Mouse (Mus musculus) cerebellum, adult 11-12 months (tissue): ENCODE results near the gene Srprb.
"Not testable (repeated sequence)": the region's sequence is repeated elsewhere in the genome, so short reads cannot be mapped to it uniquely, and the experiment has no call there.

Experiments used
- DNase-seq: peaks from one replicate; pipeline ENCODE4 v3.0.0; 2022

The Srprb gene

GRCm38 (mm10) chr9:103208802-103209423 lies 7.0 kb upstream of the Srprb start:
- no peak for DNase-seq

GRCm38 (mm10) chr9:103207846-103208245 lies 5.9 kb upstream of the Srprb start:
- peak; percentile 62 for DNase-seq

- no peak for DNase-seq
Measured at GRCm38 (mm10) chr9:103205786-103206185, 3.8 kb upstream of the Srprb start.

- no peak for DNase-seq
Measured at GRCm38 (mm10) chr9:103188416-103188815, 13.5 kb downstream of the Srprb start.

DNA sequence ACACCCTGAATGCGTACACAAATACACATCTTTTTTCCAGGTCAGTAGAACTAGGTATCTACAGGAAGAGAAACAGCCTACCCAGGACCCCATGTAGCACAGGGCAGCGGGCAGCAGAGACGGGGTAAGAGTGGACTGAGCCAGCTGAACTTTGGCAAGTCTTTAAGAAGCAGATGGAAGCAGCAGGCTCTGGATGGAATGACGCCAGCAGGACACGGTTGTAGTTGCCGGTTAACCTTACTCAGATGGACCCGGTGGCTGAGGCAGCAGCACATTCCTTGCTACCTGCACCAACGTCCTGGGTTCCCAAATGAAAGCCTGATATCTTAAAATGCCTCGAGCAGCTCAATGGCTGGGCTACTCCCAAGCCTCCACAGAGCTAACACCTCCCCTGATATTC lies 15.2 kb downstream of the Srprb start:
- DNase-seq: peak; percentile 83

DNA sequence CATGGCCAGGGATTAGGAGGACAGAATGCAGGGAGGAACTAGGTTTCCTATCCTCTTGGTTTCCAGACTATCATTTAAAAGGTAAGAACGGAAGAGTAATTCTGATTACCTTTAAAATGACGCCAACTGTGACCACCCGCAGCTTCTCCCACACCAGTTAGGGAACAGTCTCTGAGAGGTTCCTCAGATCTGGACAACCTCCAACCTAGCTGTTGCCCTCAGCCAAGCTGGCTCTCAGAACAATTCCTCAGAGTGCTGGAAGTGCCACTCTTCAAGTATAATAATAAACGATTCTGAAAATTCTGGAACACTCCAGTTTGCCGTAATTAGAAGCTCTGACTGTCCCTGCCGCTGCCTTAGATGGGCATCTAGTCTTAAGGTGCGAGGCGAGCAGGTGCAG lies 16.0 kb downstream of the Srprb start:
- peak; percentile 53 for DNase-seq

GRCm38 (mm10) chr9:103184855-103185254 lies 17.1 kb downstream of the Srprb start:
- DNase-seq: no peak

DNA sequence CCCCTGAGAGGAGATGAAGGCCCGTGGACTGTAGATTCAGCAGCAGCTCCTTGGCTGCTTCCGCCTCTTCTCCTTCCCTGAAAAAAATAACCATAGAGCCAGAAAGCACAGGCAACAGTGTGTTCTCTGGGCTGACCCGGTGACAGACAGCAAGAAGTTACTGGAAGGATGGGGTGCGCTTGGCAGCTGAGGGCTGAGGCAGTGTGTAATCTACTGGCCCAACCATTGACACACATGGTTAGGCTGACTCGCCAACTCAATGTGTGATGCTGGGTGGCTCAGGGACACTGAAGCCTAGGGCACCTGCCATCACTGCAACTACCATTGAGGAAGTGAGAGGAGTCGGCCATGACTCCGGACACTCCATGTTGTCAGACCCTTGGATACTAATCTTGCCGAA lies 20.1 kb downstream of the Srprb start:
- DNase-seq: no peak

GRCm38 (mm10) chr9:103180807-103181565 lies 21.0 kb downstream of the Srprb start:
- DNase-seq: no peak

GRCm38 (mm10) chr9:103180303-103180702 lies 21.6 kb downstream of the Srprb start:
- DNase-seq: peak; percentile 57

- DNase-seq: no peak
Measured at GRCm38 (mm10) chr9:103175692-103176091, 26.2 kb downstream of the Srprb start.

DNA sequence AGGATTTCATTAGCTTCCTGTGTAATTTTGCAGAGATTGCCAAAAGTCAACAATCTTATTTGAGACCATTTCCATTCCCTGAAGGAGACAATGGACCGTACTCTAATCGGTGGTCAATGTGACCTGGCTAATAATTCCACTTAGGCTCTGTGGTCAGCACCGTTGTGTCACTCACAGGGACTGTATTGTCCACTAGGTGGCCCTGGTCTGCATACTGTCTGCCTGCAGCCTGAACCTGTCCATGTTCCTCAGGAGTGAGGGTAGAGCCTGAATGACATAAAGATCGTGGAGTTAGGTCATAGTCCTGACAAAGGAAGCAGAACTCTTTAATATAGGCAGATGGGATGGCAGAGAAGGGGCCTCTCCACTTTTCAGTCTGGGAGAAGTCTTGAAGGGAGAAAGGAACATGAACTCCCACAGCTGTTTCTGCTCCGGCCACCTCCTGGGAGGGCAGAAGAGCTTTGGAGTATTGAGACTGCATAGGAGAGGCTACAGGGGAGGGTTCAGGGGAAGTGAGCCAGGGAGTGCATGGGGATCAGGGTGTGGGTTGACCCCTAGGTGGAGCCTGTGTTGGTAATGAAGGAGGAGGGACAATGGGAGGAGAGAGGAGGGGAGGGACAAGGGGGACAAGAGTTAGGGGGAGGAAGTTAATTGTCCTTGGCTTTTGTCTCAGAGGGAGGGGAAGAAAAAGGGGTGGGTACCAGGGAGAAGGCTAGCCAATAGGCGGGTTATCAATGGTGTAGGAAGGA lies 27.0 kb downstream of the Srprb start:
- no peak for DNase-seq

DNA sequence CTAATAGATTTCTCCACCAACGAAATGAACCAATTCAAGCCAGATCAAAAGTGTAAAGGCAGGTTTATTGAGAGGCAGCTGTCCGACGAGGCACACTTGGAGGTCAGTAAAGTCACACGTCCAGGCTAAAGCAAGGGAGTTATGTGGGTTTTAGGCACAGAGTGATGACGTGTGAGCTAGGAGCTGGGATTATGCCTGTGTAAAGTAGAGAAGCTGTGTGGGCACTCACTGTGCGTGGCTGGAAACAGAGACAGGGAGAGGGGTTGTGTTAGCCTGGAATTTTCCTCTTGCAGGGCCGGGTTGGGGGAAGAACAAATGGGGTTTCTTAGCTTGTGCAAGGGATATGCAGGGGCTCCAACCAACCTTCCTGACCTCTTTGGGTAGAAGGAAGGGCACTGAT lies 33.2 kb downstream of the Srprb start:
- no peak for DNase-seq

DNA sequence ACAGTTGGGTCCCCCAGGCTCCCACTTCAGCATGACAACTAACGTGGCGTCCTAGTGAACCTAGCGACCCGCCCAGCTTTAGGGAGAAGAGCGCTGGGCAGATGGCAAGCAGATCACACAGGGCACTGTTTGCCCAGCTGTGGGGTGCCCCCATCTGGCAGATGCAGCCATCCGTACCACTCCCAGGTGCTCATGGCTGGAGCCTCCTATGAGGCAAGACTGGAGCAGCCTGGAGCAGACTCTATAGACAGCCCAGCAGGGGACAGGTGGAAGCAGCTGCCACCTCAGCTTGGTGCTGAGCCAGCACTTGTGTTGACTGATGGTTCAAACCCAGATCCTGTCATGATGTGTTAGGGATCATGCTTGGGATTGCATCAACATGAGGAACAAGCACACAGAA lies 33.9 kb downstream of the Srprb start:
- DNase-seq: no peak

DNA sequence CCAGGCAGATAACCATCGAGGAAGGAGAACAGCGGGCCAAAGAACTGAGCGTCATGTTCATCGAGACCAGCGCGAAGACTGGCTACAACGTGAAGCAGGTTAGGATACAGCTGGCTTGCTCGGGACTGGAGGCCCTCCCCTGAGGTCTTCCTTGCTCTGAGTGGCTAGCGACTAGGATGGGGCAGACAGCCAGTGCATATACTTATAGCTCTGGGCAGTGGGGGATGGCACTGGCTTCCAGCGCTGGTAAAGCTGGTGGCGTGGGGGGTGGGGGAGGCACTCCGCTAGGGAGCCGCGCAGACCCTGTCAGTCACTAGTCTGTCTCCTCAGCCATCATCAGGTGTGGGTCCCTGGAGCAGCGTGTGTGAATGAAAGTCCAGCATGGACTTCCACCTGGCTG lies 38.1 kb downstream of the Srprb start:
- DNase-seq: no peak

- DNase-seq: not testable (repeated sequence)
Measured at GRCm38 (mm10) chr9:103155158-103155557, 46.8 kb downstream of the Srprb start.

DNA sequence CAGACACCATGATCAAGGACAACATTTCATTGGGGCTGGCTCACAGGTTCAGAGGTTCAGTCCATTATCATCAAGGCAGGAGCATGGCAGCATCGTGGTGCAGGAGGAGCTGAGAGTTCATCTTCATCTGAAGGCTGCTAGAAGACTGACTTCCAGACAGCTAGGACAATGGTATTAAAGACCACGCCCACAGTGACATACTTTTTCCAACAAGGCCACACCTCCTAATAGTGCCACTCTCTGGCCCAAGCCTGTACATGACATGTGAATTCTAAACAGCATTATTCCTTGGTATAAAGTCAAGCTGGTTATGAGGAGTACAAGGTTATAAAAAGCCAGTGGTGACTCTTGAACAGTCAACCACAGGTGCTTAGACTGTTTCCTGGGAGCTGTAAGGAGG lies 47.4 kb downstream of the Srprb start:
- DNase-seq: no peak

DNA sequence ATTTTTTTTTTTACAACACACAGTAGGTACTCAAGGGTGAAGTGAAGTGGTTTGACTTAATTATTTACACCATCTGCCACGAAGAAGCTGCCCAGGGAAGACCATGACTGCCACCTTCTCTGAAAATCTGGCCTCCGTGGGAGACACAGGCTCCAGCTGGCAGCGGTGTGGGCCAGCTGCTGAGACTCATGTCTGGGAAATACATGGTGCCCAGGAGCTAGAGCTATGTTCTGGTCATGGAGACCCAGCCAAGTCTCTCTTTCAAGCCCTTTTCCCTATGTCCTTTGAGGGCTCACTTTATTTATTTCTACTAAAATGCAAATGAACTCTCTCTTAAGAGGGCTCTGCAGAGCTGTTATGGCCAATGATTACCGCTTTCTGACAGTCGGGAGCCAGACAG lies 48.7 kb downstream of the Srprb start:
- DNase-seq: no peak

GRCm38 (mm10) chr9:103149074-103149799 lies 52.7 kb downstream of the Srprb start:
- DNase-seq: no peak

DNA sequence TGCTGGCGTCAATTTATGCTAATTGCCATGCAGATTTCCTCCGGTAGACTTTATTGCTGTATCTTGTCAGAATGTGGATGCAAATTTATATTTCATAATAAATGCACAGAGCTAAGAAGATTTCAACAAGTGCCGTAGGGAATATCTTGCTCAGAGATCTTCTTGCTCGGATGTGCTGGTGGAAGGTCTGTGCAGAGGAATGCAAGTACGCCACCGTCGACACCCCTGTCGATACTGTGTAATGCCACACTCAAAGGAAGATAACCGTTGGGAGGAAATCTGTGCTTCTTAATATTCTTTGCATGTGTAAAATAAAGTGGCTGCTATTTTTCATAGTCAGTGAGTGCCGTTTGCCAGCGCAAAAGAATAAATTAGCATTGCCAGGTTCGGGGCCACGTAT lies 54.8 kb downstream of the Srprb start:
- DNase-seq: no peak

DNA sequence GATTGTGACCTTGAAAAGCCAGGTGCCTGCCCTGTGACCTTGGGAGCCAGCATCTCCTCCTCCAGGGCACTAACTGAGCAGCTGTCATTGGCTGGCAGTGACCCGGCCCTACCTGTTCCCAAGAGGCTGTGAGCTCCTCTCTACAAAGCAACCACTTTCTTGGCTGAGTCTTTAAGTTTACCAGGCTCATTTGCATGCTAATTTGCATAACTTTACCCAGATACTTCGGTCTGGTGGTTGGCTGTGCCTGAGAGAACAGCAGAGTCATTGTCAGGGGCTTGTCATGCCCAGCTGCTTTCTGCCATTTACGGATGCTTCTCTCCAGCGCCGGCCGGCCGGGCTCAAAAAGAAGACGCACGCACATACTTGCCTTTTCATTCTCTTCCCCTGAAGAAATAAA lies 55.2 kb downstream of the Srprb start:
- DNase-seq: no peak

DNA sequence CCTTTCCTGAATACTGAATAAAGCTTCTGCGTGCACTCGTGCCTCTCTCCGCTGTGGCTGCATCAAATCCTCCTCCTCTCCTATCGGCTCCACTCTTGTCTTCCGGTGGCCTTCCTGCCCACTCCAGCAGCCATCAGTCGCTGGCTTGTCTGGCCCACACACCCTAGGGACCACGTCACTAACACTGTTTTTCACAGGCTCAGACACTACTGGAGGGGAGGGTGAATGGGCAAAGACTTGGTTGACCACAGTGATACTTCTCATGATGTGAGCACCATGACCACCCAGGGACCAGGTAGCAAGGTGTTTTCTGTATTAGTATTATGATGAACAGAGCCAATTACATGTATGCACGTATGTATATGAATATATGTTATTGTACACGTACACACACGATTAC lies 55.7 kb downstream of the Srprb start:
- DNase-seq: no peak

GRCm38 (mm10) chr9:103145351-103145750 lies 56.6 kb downstream of the Srprb start:
- no peak for DNase-seq
